Mouse (Mus musculus) retina, postnatal 7 days (tissue): ENCODE measurements around the gene Sipa1l3.

Source experiments
- DNase-seq: peaks from one replicate; pipeline ENCODE4 v3.0.0-alpha.2; 2012; ENCODE audit warnings: low read depth, low spot score

The Sipa1l3 gene

DNA sequence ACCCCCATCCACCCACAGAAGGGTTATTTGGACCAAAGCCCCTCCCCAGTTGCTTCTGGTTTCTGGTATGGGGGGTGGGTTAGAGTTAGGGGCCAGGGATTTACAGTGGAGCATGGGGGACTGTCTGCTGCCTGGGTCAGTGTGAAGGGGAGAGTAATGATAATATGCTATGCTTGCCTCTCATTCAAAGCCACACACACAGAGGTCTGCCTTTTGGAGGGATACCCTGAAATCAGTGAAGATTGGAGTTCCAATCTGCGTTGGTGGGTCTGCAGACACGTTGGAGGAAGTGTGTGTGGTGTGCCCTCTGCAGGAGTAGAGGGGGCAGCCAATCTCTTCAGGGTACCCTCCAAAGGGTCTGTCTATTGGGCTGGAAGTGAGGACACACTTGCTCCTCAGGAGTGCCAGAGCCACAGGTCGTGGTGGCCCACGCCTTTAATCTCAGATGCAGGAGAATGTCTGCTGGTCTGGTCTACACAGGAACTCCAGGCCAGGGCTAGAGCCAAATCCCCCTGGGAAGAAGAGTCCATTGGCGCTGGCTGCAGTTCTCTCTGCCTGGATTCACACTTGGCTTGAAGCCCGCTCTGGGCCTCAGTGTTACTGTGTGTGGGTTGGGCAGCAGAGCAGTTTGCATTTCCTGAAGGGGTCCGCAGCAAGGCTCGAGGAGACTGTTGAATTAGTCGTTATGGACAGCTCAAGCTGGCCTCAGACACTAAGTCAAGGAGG is 213.0 kb downstream of the Sipa1l3 start:
- DNase-seq: no peak

DNA sequence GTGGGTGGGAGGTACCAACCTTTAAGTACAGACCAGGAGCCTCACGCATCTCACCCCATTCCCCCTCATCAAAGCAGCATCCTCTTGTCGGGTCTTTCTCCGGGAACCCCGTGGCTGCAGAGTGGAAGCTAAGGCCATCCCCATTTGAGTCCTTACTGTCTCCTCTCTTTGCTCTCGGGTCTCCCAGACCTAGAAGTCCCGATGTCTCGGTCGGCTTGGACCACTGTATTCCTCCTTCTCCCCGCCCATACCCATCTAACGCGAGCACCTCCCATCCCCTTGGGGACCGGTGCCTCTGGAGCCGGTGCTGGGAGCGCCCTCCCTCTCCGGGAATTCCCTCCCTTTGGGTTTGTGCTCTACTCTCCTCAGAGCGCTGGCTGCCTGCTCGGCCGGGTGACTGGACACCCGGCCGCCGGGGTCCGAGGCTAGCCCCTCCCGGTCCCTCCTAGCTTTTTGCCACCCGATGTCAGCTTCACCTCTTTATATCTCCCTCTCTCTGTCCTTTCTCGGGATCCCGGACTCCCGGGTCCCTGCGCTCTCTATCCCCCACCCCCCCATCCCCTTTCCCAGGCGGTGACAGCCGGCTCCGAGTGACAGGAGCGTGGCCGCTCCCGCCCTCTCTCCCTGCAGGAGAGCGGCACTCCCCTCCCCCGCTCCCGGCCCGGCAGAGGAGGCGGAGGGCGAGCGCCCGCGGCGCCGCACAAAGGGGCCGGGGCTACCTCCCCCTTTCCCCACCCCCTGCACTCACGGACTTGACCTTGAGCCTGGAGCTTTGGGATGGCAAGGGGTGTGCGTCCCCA is 213.8 kb downstream of the Sipa1l3 start:
- no peak for DNase-seq

- DNase-seq: peak; percentile 78
Observed at GRCm38 (mm10) chr7:29303738-29304462, 214.5 kb downstream of the Sipa1l3 start, which contains the start of gene Dpf1. Dpf1 (plus strand) TSS chr7:29303951.

- DNase-seq: no peak
Observed at GRCm38 (mm10) chr7:29302641-29303040, 215.8 kb downstream of the Sipa1l3 start.

DNA sequence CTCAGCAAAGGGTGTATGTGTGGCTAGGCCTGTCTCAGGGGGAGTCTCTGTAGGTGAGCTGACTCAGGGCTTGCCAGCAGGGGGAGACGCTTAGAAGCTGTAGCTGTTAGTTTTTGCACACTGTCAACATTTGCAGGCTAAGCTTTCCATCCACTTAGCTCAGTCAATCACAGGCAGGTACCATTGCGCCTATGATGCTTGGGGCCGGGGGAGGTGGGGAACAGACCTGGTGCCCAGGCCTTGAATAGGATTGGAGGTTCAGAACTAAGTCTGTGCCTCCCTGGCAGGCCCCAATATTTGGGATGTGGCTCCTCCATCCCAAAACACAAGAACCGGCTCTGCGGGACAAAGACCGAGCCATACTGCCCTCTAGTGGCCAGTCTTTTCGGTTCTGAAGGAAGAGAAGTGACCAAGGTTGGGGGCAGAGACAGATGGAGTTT is 217.3 kb downstream of the Sipa1l3 start:
- DNase-seq: peak; percentile 61

DNA sequence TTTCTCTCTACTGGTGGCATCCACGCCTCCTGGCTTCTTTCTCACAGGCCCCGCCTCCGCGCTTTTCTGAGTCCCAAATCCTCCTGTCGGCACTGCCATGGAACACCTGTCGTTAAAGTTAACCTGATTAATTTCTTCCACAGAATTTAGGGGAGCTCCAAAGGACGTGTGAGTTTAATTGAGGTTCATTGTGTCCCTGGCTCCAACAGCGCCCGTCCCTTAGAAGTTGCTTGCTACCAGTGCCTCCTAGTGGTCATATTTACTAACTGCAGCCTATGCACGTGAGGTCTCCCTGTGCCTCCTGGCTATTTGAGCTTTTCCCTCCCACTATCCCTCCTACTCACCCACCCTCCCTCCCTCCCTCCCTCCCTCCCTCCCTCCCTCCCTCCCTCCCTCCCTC is 221.4 kb downstream of the Sipa1l3 start:
- DNase-seq: peak; percentile 74

DNA sequence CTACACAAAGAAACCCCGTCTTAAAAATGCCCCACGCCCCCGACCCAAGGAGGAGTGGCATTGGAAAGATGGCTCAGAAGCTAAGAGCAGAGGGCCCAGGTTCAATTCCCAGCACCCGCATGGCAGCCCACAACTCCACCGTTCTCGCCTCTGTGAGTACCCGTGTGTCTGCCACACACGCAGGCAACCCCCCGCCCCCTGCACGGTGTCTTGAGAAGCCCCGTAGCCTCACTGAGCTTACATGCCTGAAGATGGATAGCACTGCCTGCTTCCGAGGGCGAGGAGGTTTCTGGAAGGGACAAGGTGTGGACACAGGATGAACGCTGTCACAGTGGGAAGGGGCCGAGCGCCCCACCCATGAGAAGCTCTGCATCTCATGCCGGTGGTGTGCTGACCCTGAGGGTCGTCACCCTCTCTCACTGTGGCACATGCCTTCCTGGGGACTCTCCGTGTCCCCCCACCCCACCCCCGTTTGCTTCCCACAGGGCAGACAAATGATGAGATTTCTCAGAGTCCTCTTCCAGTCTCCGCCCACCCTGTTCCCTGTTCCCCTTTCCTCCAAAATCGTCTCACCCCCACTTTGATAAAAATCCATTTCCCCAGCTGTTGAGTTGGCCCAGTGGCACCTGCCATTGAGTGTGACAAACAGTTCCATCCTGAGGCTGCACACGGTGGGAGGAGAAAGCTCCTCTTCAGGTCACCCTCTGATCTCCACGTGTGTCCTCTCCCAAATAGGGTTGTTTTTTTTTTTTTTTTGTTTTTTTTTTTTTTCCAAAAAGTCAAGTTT is 222.4 kb downstream of the Sipa1l3 start:
- no peak for DNase-seq

DNA sequence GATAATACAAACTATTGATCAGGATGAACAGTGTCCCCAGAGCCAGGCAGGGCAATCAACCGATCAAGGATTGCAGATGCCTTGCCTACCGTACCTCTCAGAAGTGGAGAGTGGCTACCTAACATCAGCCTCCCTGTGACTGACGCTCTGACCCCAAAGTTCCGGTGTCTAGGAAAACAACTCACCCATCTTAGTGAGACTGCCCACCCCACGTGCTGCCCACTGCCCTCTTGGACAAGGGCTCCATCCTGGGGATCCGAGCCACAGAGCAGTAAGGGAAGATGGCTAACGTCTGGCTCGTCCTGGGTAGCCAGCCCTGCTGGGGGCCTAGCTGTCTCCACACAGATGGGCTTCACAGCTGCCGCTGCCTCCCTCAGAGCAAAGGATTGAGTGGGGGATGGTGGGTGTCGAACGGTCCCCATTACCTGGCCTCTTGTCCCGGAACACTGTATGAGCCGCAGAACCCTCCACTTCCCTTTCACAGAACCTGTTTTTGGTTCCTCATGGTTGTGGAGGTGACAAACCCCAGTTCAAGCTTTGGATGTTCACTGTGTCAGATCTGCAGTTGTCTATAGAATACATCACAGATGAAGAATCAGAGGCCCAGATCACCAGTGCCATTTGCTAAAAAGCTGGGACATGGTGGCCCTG is 224.2 kb downstream of the Sipa1l3 start:
- no peak for DNase-seq

GRCm38 (mm10) chr7:29293131-29294065 is 225.0 kb downstream of the Sipa1l3 start:
- DNase-seq: no peak

- no peak for DNase-seq
Observed at GRCm38 (mm10) chr7:29292458-29293098, 225.9 kb downstream of the Sipa1l3 start.

- no peak for DNase-seq
Observed at GRCm38 (mm10) chr7:29291616-29292457, 226.6 kb downstream of the Sipa1l3 start.

DNA sequence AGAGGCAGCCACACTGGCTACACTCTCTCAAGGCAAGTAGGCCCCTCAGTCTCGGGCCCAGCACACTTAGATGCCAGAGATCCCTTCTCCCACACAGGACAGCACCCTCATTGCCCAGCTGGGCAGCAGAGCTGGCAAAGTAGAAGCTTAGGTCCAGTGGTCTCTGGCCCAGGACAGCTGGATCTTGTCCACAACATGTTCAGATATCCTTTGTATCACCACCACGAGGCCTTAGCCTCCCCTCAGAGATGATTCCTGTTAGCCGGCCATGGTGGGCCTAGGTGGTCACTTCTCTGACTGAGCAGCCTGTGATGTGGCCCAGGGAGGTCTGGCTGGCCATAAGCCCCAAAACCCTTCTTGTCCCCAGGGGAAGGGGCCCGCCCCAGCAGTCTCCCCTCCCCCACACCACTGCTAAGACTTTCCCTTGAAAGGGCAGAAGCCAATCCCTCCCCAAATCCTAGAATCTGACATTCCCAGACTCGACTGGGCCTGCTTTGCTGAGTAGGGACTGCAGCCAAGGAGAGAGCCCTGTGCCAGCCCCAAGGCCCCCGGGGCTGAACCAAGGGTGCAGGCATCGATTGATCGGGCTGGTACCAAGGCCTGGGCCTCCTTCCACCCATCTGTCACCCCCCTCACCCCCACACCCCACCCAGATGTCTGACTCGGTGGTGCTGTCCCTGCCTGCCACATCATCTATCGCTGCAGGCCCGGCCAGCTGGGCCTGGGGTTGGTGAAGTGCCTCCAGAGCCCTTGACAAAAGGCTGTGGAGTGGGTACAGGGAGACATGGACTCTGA is 227.6 kb downstream of the Sipa1l3 start:
- no peak for DNase-seq

DNA sequence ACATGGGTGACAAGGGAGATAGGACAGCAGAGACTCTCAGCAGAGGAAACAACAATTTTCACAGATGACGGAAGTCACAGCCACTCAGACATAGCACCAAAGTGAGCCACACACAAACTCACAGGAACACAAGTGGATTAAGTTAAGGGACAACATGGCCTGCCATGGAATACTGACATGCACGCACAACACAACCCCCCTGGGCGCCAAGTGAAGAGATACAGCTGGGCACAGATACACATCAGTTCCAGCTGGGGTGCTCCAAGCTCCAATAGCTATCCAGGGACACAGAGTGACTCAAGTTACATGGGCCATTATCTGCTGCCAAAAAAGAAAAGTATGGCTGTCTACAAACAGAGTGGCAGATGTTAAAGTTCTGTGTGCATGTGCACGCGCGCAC is 228.6 kb downstream of the Sipa1l3 start:
- DNase-seq: no peak

- no peak for DNase-seq
Observed at GRCm38 (mm10) chr7:29288942-29289638, 229.4 kb downstream of the Sipa1l3 start, which contains the start of gene Ppp1r14a. Ppp1r14a (plus strand) TSS chr7:29289308.

DNA sequence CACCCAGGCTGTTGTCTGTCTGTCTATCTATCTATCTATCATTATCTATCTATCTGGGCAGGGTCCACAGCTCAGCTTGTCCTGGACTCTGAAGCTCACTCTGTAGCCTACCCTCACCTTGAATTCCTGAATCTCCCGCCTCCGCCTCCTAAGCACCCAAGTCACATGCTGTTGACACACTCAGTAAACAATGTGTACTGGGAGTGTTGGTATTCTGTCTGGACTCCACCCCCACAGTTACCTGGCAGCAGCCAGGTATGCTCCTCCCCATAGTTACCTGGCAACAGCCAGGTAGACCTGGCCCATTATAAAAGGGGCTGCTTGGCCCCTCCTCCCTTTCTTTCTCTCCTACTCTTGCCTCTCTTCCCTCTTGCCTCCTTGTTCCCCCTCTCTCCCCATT is 230.4 kb downstream of the Sipa1l3 start:
- no peak for DNase-seq

- no peak for DNase-seq
Observed at GRCm38 (mm10) chr7:29287481-29287880, 231.0 kb downstream of the Sipa1l3 start.

DNA sequence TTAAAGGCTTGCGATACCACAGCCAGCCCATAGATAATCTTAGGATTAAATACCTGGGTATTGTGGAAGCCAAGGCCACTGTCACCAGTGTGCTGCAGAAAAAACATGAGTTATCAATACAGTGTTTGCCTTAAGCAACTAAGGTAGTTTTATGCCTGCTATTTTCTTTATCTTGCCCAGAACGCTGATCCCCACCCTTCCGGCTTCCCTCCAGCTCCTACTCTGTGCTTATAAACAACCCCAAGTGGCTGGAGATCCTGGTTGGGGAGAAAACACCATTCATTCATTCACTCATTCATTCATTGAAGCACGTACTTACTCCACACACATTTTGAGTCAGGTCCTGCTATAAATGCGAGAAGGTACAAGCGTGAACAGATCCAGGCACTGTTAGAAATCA is 233.9 kb downstream of the Sipa1l3 start:
- no peak for DNase-seq
